Mouse (Mus musculus): ENCODE results near the gene Fars2.
"Not testable (repeated sequence)": the region's sequence is repeated elsewhere in the genome, so short reads cannot be mapped to it uniquely, and the experiment has no call there.

Fars2 gene

DNA sequence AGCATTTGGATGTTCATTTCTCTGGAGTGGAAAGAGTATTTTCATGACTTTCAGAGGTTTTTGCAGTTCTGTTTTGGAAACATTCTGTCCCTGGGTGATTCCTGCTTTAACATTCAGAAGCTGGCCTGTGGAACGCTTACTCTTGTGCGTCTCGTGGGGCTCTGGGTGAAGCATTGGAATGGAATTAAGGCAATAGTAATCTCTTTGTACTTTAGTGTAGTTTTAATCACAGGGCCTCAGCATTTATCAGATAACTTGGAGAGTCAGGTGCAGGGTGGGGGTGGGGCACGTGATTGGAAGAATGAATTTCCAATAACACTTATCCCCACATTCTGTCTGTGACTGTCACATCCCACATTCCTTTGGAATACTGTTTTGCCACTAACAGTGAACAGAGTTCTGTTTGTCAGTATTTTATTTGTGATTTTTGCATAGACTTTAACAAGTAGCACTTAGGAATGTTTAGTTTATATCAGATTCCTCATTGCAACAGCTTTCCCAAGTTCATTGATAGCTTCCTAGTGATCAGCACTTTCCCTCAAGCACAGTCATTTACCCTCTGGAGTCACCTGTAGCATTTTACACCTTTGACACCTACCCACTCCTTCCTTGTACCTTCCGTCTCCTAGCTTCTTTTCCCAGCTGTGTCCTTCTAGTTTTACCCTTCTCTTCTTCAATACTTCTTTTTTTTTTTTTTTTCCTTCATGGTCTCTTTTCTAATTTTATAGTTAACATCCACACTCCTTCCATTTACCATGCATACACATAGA is 23.2 kb downstream of the Fars2 start:
- DNase-seq (ENCODE audit: low read depth, low spot score): no peak

DNA sequence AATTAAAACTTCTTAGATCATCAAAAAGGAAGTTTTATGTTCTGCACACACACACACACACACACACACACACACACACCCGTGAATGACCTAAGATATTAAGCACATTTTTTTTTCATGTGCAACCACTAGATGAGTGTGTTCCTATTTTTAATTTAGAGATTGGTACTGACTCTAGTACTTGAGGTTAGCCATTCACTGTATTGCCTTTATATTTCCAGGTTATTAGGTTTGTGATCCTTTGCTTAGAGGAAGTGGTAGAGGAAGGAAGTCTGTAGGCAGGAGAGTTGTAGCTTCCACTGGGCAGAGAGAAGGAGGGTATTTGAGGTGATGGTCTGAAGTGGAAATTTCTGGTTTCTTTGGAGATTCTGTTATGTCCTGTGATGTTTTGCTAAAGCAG is 28.4 kb downstream of the Fars2 start:
- no peak for DNase-seq (ENCODE audit: low read depth, low spot score)

DNA sequence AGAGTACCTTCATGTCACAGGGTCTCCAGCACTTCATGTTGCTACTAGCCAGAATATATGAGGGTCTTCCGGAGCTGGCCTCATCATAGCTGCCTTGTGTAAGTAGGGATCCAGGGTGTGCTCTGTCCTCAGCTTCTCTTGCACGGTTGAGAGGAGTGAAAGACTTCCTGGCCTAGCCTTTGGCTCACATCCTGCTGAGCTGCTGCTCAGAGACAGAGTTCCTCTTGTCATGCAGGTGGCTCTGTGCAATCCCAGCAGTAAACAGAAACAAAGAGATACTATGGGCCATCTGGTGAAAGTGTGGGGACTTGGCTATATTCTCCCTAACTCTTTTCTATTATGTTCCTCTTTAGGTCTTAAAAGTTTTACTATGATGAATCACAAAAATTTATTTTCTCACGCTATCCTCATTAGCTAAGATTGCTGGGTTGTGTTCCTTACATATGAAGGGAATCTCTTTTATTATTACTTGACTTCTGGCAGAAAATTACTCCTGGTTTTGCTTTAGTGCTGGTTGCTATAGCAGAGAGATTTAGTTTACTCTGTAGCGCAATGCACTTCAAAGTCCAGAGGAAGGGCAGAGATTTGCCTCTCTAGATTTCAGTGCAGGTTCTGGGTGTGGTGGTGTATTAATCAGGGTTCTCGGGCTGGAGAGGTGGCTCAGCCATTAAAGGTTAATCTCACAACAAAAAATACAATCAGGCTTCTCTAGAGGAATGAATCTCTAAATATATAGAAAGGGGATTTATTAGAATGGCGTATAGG is 32.1 kb downstream of the Fars2 start:
- peak; percentile 38 for DNase-seq (ENCODE audit: low read depth, low spot score)

DNA sequence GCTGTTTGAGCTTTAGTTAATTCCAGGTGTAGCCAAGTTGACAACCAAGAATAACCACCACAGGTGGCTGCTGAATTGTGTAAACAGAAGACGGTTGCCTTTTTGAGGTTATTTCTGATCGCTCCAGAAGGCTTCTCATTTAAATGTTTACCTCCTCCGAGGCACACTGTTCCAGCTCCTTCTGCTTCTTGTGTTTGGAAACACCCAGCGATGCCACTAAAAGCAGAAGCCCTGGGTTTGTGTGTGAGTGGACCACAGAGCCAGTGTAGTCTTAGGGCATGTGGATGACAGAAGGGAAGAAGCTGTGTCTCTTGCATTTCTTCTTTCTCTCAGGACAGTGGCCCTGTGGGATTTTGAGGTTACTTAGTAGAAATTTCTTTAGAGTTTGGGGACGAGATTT is 33.1 kb downstream of the Fars2 start:
- no peak for DNase-seq (ENCODE audit: low read depth, low spot score)

DNA sequence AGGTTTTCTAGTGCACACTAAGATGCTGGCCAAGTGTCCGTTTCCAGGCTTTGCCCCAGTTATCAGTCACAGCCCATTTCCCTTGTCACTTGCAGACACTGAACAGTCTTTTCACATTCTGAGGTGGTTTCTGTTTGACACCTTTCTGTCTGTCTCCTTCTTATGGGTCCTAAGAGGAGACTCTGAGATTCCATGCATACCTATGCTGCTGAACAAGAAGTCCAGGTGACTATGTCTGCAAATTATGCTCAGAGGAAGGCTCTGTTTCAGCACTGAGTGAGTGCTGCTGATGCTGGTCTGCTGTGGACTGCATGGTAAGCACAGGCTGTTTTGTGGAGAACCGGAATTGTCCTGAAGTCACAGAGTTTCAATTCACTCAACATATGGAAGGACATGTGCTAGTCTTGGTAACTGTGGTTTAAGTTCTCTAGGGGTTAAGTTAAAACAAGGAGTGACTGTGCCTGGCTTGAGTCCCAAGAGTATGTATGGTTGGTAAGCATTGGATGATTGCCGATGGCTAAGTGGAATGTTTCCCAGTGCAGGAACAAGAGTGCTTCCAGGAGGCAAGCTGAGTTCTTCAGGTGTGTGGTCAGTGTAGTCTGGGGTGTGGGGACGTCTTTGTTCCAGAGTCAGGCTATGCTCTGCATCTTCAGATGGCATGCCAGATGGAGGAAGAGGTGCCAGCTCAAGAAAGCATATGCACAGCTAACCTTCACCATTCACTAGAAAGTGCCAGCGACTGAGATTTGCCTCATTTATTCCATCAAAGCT is 35.7 kb downstream of the Fars2 start:
- no peak for DNase-seq (ENCODE audit: low read depth, low spot score)

DNA sequence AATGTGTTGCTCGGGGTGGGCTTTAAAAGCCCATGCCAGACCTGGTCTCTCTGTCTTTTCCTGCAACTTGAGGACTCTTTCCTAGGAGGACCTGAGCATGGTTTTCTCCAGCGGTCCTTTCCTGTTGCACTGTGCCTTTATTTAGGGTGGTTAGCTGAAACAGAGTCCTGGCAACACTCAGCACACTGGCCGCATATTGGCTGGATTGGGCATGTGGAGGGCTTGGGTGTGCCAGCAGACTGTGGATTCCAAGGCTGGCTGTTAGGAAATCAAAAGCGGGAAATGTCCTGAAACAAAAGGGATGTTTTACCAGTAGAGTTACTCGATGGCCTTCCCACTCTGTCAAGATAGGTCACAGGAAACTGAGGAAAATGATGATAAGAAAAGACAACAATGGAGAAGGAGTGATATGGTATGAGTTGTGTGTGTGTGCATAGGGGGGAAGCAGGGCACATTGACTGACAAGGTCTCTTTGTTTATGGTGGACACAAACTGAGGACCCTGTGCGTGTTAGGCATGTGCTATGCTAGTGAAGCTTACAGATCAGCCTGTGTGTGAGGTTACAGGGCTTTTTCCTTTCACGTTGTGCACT is 39.2 kb downstream of the Fars2 start:
- DNase-seq (ENCODE audit: low read depth, low spot score): no peak

DNA sequence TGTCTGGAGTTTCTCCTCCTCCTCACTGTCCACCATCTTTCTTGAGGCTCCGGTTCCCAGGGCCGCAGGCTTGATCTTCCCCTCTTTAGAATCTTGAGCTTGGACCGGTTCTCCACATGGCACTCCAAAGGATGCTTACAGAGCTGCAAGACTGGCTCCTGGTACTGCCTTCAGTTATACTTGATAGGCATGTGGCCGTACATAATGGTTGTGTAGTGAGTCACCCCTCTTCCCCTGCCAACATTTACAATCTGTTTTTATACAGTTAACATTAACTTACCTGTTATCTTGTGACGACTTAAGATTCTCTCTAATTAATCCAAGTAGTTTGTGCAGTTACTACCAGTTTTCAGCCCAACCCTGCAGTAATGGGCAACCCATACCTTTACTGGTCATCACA is 46.2 kb downstream of the Fars2 start:
- no peak for DNase-seq (ENCODE audit: low read depth, low spot score)

DNA sequence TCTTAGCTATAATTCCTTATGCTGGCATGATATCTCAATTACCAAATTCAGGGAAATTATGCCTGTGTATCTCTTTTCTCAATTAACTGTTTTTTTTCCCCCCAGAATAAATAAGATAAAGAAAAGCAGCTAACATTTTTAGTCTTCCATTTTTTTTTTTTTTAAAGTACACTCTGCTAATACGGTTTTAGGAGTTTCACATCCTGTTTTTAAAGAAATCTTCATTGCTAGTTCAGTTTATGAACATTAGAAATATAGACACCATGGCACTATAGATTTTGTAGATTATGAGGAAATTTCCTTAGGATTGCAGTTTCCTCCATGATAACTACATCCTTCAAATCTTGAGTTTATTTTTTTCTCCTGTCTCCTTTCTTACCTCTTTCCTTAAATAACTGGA is 46.7 kb downstream of the Fars2 start:
- DNase-seq (ENCODE audit: low read depth, low spot score): no peak

DNA sequence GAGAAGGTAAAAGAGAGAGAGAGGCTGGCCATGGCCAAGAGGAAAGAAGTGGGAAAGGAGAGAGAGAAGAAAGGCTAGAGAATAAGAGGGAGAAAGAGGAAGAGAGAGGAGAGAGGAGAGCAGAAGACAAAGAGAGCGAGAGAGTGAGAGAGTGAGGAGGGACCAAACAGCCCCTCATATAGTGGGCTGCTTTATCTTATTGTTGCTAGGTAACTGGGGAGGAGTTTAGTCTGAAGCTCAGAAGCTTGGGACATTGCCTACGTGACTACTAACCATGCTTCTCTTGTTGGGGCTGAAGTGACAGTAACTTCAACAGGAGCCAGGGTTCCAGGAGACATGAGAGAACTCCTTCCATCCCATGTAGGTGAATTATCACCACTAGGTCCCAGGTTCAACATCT is 55.8 kb downstream of the Fars2 start:
- not testable (repeated sequence) for DNase-seq (ENCODE audit: low read depth, low spot score)

DNA sequence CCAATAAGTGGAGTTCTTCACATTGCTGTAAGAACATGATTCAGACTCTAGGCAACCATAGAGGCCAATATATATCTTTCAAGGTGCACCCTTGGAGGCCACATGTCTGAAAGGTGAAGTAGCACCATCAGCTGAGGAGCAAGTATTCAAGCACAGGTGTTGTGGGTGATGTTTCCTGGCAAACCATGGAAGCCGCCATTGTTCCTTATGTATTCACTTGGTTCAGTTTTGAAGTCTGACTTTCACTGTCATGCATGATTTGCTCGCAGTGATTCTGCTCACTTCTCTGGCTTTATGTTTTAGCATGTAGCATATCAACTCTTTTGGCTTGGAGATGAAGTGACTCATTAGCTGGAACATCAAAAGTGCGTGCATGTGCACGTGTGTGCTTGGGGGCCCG is 56.9 kb downstream of the Fars2 start:
- no peak for DNase-seq (ENCODE audit: low read depth, low spot score)

DNA sequence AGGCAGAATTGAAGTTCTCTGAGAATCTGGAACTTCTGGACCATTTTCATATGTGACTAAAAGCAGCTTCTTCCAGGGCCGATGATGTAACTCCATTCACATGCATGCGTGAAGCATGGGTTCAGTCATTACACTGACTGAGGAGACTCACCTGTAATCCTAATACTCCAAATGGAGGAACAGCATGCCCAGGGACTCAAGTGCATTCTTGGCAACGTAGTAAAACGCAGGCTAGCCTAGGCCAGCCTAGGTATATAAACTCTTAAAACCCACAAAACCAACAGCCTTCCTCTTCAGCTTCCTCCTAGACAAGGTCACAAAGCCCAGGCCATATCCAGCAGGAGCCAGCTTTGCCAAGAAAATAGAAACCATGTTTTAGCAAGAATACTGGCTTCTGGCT is 57.6 kb downstream of the Fars2 start:
- DNase-seq (ENCODE audit: low read depth, low spot score): no peak

DNA sequence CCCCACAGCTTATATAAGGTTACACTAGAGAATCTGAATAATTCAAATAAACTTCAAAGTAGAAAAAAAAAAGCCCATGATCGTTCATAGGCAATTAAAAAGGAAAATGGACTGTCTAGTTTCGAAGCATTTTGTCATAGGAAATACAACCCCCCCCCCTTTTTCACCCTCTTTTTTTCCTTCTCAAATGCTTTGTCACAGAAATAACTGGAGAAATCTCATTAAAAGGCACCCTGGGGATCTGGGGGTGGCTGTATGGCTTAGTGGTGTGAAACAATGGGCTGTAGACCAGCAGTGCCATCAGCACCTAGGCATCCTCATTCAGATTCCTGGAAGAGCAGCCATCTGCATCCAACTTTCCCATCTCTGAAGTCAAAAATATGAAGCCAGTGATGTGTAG is 64.0 kb downstream of the Fars2 start:
- no peak for DNase-seq (ENCODE audit: low read depth, low spot score)

DNA sequence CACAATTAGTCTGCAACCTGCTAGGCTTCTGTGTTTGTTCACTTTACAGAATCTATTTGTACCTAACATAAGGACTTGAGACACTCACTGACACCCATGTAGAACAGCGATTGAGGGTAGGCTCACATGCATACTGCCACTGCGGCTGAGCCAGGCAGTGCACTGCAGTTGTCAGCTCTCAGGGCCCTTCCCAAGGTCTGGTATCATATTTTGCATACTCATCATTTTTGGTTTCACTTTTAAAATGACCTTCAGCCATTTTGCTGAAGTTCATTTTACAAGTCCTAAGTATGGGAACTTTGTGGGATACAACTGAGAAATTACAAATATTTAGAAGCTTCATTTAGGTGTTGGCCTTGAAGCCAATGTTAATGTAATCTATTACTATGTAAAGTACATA is 73.4 kb downstream of the Fars2 start:
- DNase-seq (ENCODE audit: low read depth, low spot score): no peak

DNA sequence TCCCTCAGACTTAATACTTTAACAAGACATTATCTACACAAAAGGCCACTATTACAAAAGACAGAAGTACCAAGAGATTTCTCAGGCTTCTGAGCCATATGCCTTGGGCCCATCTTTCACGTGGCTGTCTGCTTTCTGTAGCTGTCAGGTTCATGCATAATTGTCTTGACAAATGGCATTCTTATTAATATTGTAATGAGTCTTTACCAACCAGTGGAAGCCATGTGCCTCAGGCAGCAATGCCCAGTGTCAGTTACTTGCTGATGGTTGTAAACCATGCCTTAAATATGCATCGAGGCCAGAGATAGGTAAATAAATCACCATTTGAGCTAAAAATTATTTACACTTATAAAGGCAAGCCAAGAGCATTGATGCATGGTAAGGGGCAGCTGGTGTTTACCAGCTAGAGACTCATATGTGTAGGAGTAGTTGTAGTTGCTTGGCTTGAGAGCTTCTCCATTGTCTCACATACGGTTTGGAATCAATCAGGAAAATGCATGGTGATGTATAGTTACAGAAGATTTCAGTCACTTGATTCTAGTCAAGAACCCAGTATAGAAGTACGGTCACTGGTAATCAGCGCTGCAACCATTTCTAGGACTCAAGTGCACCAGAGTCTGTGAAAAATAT is 76.4 kb downstream of the Fars2 start:
- no peak for DNase-seq (ENCODE audit: low read depth, low spot score)

DNA sequence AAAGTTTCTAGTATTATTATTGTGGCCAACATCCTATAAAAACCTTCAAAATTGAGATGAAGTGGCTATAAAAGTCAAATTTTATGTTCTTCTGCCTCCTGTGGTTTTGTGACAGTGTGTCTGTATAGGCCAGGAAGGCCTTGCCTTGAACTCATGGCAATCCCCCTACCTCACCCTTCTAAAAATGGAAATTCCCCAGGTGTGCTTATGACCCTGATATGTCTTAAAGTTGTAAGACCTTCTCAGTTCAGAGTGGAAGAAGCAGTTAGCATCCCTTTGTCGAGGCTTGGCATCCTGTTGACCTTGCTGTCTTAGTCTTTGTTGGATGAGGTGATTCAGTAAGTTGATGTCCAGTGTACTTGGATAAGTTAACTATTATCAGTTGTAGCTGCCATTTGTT is 82.1 kb downstream of the Fars2 start:
- DNase-seq (ENCODE audit: low read depth, low spot score): no peak

DNA sequence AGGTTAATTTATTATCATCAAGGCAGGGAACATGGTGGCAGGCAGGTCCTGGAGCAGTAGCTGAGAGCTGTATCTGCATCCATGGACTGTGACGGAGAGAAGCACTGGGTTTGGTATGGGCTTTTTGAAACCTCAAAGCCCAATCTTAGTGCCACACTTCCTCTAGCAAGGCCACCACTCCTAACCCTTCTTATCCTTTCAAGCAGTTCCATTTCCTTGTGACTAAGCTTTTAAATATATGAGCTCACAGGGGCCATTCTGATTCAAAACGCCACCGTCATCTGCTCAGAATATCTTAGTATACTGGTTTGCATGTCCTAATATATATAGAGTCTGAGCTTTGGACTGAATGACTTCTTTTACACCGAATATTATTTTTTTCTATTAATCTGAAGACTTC is 83.2 kb downstream of the Fars2 start:
- no peak for DNase-seq (ENCODE audit: low read depth, low spot score)

DNA sequence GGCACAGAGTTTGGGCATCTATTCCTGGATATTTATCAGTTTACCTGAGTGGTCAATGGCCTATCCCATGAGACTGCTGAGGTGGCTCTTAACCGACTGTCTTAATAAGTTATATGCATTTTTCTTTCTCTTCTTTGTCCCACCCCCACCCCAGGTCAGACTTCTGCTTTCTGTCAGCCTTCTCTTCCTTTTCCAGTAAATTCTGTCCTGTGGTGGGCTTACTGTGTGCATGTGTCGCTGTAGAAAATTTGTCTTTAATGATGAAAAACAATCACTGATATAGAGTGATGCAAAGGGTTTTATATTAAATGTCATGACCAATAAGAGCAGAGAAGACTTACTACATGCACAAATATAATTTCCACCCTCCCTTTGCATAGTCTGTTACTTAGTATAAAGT is 85.3 kb downstream of the Fars2 start:
- DNase-seq (ENCODE audit: low read depth, low spot score): no peak

DNA sequence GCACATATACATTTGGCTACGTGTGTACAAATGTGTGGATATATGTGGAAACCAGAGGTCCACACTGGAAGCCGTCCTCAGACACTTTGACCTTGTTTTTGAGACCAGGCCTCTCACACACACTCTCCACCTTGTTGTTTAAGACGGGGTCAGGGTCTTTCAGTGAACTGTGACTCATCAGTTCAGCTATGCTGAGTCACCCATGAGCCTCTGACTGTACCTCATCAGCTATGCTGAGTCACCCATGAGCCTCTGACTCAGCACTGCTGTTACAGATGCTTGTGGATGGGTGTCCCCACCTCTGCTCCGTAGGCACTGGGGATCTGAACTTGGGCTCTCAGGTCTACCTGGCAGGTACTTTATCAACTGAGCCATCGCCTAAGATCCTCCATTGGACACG is 85.8 kb downstream of the Fars2 start:
- DNase-seq (ENCODE audit: low read depth, low spot score): peak; percentile 62

DNA sequence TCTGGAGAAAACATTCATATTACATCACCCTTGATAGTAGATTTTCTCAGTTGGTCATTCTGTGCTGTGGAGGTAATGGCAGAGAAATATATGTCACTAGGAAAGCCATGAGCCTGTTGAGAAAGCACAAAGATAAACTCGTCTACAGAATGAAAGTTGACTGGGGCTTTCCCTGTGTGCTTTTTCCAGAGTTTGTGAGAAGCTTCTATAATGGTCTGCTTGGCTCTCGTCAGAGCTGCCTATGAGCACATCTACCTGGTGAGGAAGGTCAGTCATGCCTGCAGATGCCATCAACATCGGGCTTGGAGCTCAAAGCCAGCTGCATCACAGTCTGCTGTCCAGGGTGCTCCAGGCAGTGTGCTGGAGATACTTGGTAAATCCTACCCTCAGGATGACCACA is 87.1 kb downstream of the Fars2 start:
- no peak for DNase-seq (ENCODE audit: low read depth, low spot score)

DNA sequence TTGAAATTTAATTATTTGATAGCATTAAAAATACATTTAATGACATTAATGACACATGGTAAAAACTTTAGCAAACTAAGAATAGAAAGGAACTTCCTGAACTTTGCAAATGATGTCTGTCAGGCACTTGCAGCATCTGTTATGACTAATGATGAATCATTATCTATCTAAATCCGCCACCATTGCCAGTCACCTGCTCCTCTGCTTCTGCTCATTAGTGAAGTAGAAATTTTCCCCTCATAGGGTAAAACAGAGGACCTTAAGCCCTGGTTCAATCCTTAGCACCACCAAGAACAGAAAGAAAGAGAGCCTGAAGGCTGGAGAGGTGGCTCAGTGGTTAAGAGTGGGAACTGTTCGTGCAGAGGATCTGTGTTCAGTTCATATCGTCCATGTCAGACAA is 93.8 kb downstream of the Fars2 start:
- DNase-seq (ENCODE audit: low read depth, low spot score): no peak

DNA sequence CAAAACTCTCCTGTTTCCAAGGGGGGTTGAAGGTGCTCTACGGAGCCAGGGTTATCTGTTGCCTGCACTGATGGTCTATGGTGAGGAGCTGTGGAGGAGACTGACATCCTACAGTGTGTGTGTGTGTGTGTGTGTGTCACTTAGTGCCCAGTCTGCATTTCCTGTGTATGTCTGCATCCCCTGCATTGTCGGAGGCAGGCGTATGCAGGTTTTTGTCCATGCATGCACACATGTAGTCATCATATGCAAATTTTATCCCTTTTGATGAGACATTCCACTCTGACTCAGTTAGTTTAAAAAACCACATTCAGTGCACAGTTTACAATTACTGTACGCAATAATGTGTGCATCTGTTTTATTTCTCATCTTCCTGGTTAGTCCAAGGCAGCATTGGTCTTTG is 96.8 kb downstream of the Fars2 start:
- DNase-seq (ENCODE audit: low read depth, low spot score): no peak

DNA sequence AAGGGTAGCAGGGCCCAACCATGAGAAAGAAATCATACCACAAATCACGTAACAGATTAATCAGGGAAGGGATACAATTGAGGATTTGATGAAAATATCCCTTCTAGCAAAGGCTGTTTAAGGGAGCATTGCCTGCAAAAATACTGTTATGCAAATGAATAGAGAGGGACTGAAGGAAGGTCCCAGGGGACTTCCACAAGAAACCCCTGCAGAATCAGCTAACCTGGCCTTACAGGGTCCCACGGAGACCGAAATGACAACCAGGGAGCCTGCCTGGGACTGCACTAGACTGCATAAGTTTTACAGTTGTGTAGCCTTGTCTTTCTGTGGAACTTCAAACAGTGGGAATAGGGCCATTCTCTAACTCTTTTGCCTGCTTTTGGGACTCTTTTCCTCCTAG is 98.8 kb downstream of the Fars2 start:
- no peak for DNase-seq (ENCODE audit: low read depth, low spot score)
